Mouse (Mus musculus) cerebellum, adult 2 months (tissue): ENCODE measurements around the gene Lhx2. TPM values are rescaled to one million over a fixed set of nuclear protein-coding genes. Genes with fewer than 3 reads are reported as not detected.

Source experiments
- DNase-seq, 2 experiments: peaks; one replicate each; pipeline ENCODE4 v3.0.0; 2021
- H3K27ac ChIP-seq: fragments of 200-500 bp; 2 replicates; pipeline ENCODE4 v1.5.1; 2012; ENCODE audit warnings: low read length, control low read depth, inconsistent platforms; ENCODE audit not compliant: insufficient read depth
- H3K27me3 ChIP-seq: fragments of 200-500 bp; 2 replicates; pipeline ENCODE4 v1.6.1; 2012; ENCODE audit warnings: inconsistent platforms, mild to moderate bottlenecking, low read length, moderate library complexity; ENCODE audit not compliant: control insufficient read depth, insufficient read depth
- H3K4me1 ChIP-seq: fragments of 200-500 bp; 2 replicates; pipeline ENCODE4 v1.6.1; 2011; ENCODE audit warnings: low read length; ENCODE audit not compliant: control insufficient read depth, insufficient read depth
- H3K4me3 ChIP-seq: fragments of 200-500 bp; replicated peaks from 2 replicates; pipeline ENCODE3; 2011; ENCODE audit warnings: mild to moderate bottlenecking, low read depth, low read length, control low read depth; ENCODE audit not compliant: insufficient read depth
- CTCF ChIP-seq: fragments of 200-500 bp; IDR thresholded peaks from 2 replicates; pipeline ENCODE4 v1.5.1; 2011; ENCODE audit warnings: low read depth, mild to moderate bottlenecking, control low read depth, low read length, moderate library complexity, borderline replicate concordance; ENCODE audit not compliant: insufficient read depth
- POLR2A ChIP-seq: fragments of 200-500 bp; IDR thresholded peaks from 2 replicates; pipeline ENCODE4 v1.6.1; 2011; ENCODE audit warnings: low read length, control low read depth, borderline replicate concordance; ENCODE audit not compliant: insufficient read depth
- WGBS: fragments of 180-500 bp; shearing (Covaris S2); methylation state at CpG from one replicate; pipeline ENCODE4 v1.1.7; 2018; 5-methylcytosine and 5-hydroxymethylcytosine counted together
- polyA plus RNA-seq: library from polyadenylated mRNA; depleted of rRNA; stranded (reverse); fragments of >200 nt; gene quantifications from 2 replicates; pipeline ENCODE4 v1.2.3, GENCODE M21; 2012

Gene Lhx2
- polyA plus RNA-seq, 1 experiment = 3.5 TPM

- Histone ChIP-seq H3K27ac (no peak overlapping the region), H3K27me3 (no peaks in the 10 kb centered on the region), H3K4me3 (no peak overlapping the region), H3K4me1 (peaks cover 10% of the 10 kb centered on the region; the same call in 1 of the 2 replicates)
- peak in 1 of 2 experiments; percentile 35 for DNase-seq
- TF ChIP-seq POLR2A (no peak), CTCF (0 out of 2 replicates have a peak, but pooled peaks have one; percentile 20)
- WGBS = 54% methylated on average over 5 of the region's 5 CpGs
These were observed 39.3 kb downstream of the Lhx2 start for GRCm38 (mm10) chr2:38378346-38378745.

DNA sequence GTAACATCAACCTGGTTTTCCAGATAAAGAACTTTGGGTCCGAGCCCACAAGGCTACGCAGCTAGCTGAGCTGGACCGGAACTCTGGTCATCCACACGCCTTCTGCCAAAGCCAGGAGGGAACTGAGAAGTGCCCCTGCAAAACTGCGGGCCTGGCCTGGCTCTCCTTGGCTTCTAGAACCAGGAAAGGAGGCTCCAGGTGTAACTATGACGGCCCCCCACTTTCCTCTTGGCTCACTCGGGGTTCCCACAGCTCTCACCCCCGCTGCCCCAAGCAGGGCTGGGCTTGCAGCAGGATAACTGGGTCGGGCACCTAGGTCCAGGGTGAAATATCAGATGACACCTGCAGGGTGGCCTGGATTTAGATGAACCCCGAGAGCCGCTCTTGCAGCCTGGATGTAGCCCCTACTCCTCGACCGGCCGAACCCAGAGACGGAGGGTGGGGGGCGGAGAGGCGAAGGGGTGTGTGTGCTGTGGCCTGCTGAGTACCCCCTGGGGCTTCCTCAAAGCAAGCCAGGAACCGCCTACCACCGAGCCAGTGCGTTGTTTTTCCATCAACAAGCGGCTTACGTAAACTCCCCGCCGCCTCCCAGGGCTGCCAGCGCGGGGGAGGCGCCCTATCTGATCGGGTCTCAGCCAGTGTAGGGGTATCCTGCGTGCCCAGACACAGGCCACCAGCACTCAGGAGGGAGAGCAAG lies 39.9 kb downstream of the Lhx2 start:
- 1% methylated on average over 29 of the region's 29 CpGs for whole genome bisulfite sequencing
- DNase-seq = peak; percentile 82 to 88
- H3K27me3 ChIP-seq = no peaks in the 10 kb centered on the region
- TF ChIP-seq POLR2A (no peak; the same call in 1 of the 2 replicates), CTCF (no peak)
- peak overlapping the region; percentile 77 for H3K4me3 ChIP-seq
- peaks cover 10% of the 10 kb centered on the region; the same call in 1 of the 2 replicates for H3K4me1 ChIP-seq
- H3K27ac ChIP-seq = peak overlapping the region; percentile 97

DNA sequence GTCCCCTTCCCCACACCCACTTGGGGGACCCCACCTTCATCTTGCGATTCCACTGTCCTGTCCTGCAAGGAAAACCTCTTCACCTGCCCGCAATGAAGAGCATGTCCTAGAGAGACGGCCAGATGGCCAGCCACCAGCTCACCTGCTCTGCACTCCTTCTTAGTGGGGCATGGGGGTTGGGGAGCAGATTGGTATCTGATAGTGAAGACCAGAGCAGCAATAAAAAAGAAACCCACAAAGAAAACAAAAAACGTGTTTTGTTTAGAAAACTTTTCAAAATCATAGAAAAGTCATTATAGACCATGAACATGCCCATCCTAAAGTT lies 40.4 kb downstream of the Lhx2 start:
- Histone ChIP-seq H3K27ac (peak overlapping the region; percentile 97), H3K27me3 (no peaks in the 10 kb centered on the region), H3K4me3 (peak overlapping the region; percentile 77), H3K4me1 (peaks cover 10% of the 10 kb centered on the region; the same call in 1 of the 2 replicates)
- peak in 1 of 2 experiments; percentile 85 for DNase-seq
- WGBS = 4% methylated on average over 4 of the region's 4 CpGs
- TF ChIP-seq POLR2A = peak; percentile 35; the same call in 1 of the 2 replicates
- no peak for TF ChIP-seq CTCF

DNA sequence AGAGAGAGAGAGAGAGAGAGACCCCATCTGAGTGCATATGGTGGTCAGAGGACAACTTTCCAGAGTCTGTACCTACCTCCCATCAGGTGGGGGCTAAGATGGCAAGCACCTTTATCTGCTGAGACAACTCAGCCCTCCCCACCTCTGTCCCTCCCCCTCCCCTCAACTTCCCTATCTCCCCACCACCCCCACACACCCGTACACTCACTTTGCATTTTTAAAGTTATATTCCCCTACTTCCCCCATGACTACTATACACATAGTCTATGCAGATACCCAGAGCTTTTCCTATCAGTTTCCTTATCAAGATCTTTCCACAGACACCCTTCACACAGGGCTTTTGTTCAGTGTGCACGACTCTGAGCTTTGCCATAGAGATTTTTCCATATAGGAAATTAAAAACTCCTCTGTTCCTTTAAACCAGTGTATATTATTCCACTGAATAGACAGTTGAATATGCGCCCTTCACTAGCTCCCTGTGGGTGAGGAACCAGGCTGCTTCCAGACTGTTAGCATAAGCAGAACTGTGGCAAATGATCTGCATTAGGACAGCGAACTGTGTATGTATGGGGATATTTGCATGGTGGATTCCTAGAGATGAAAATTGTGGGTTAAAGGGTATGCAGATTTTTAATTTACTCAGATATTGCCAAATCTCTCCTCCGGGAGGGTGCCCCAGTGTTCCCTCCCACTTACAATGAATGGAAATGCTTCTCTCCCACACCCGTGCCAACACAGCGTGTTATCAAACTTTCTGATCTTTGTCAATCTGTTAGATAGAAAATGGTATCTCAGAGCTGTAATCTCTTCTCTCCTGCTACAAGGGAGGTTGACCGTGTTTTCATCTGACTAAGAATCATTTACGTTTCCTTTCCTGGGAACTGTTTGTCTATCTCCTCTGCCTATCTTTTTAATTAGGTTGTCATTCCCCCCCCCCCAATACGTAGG lies 41.3 kb downstream of the Lhx2 start:
- WGBS = 62% methylated on average over 10 of the region's 10 CpGs
- DNase-seq = no peak
- peaks cover 10% of the 10 kb centered on the region; the same call in 1 of the 2 replicates for H3K4me1 ChIP-seq
- no peak overlapping the region for H3K4me3 ChIP-seq
- TF ChIP-seq CTCF (no peak), POLR2A (no peak)
- H3K27me3 ChIP-seq = no peaks in the 10 kb centered on the region
- H3K27ac ChIP-seq = no peak overlapping the region

DNA sequence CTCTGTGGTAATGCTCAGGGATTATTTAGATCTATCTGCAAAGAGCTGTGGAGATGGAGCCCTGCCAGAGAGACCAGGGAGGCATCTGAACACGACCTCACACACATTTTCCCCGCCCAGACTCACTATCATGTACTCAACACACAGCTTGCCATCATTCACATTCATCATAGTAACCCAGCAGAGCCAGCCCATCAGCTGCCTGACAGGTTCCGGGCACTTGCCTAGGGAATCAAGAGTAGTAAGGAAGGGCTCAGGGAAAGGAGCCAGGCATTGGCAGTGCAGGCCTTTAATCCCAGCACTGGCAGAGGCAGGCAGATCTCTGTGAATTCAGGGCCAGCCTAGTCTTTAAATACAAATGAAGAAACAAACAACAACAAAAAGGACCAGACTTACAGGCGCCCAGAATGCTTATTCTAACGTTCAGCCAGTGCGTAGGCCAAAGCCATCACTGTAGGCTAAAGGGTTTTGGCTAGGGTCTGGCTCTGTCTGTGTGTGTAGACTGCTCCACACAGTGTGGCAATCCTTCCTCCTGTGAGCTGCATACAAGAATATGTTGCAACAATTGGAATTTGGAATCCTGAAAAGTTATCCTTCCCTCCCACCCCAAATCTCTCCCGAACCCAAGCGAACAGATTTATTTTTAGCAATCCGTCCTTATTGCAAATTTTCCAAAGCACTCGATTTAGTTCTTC lies 48.6 kb downstream of the Lhx2 start:
- Histone ChIP-seq H3K27ac (no peak overlapping the region), H3K4me1 (no peaks in the 10 kb centered on the region), H3K27me3 (no peaks in the 10 kb centered on the region), H3K4me3 (no peak overlapping the region)
- no peak for DNase-seq
- TF ChIP-seq POLR2A = no peak
- no peak for TF ChIP-seq CTCF
- 84% methylated on average over 10 of the region's 10 CpGs for WGBS

GRCm38 (mm10) chr2:38394977-38395868 lies 56.1 kb downstream of the Lhx2 start:
- Histone ChIP-seq H3K27ac (no peak overlapping the region), H3K27me3 (no peaks in the 10 kb centered on the region), H3K4me1 (no peaks in the 10 kb centered on the region), H3K4me3 (no peak overlapping the region)
- TF ChIP-seq POLR2A (no peak), CTCF (no peak)
- WGBS = 44% methylated on average over 17 of the region's 17 CpGs
- no peak for DNase-seq

DNA sequence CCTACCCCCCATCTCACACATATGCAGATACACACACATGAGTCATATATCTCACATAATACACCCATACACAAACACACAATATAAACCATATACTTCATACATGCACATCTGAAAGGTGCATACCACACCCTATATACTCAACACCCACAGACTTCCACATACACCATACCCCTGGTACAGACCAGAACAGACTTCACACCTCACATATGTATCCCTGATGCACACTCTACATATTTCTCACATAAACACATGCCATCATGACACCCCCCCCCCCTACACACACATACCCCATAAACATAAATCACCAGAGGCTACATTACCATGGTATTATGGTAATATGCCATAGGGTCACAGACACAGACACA lies 56.8 kb downstream of the Lhx2 start:
- Histone ChIP-seq H3K4me1 (no peaks in the 10 kb centered on the region), H3K4me3 (no peak overlapping the region), H3K27me3 (no peaks in the 10 kb centered on the region), H3K27ac (no peak overlapping the region)
- TF ChIP-seq POLR2A (no peak), CTCF (no peak)
- DNase-seq = no peak
